Mouse (Mus musculus) liver, embryonic 15.5 days (tissue): ENCODE results near the gene Arhgap19. TPM values are rescaled to one million over a fixed set of nuclear protein-coding genes. Genes with fewer than 3 reads are reported as not detected.

Source experiments
- ATAC-seq: fragments of 200-750 bp; cut with Nextera tagmentation; 2 replicates; pipeline ENCODE4 v1.8.0; 2017; ENCODE audit warnings: moderate number of reproducible peaks, mild to moderate bottlenecking, moderate library complexity; ENCODE audit not compliant: insufficient read depth
- H3K27ac ChIP-seq: fragments of 300-500 bp; sonication (generic); replicated peaks from 2 replicates; pipeline ENCODE4 v1.5.1; 2015; ENCODE audit warnings: mild to moderate bottlenecking, inconsistent platforms
- H3K27me3 ChIP-seq: fragments of 300-500 bp; sonication (generic); 2 replicates; pipeline ENCODE4 v1.6.1; 2015; ENCODE audit warnings: mild to moderate bottlenecking, inconsistent platforms
- H3K36me3 ChIP-seq: fragments of 300-500 bp; sonication (generic); replicated peaks from 2 replicates; pipeline ENCODE4 v1.6.1; 2015; ENCODE audit warnings: moderate library complexity, mild to moderate bottlenecking, inconsistent platforms
- H3K4me1 ChIP-seq: fragments of 300-500 bp; sonication (generic); replicated peaks from 2 replicates; pipeline ENCODE4 v1.6.1; 2015; ENCODE audit warnings: inconsistent platforms
- H3K4me2 ChIP-seq: fragments of 300-500 bp; sonication (generic); 2 replicates; pipeline ENCODE4 v1.6.1; 2015; ENCODE audit warnings: moderate library complexity, mild to moderate bottlenecking, inconsistent platforms
- H3K4me3 ChIP-seq: fragments of 300-500 bp; sonication (generic); replicated peaks from 2 replicates; pipeline ENCODE4 v1.5.1; 2015; ENCODE audit warnings: mild to moderate bottlenecking, inconsistent platforms
- H3K9ac ChIP-seq: fragments of 300-500 bp; sonication (generic); 2 replicates; pipeline ENCODE4 v1.6.1; 2015; ENCODE audit warnings: moderate library complexity, mild to moderate bottlenecking, inconsistent platforms
- H3K9me3 ChIP-seq: fragments of 300-500 bp; sonication (generic); replicated peaks from 2 replicates; pipeline ENCODE4 v1.6.1; 2016; ENCODE audit warnings: inconsistent platforms
- WGBS: fragments of 180-500 bp; shearing (Covaris S2); methylation state at CpG from one replicate; pipeline ENCODE4 v1.1.7; 2015; ENCODE audit warnings: mixed read lengths; ENCODE audit not compliant: insufficient replicate concordance; 5-methylcytosine and 5-hydroxymethylcytosine counted together
- polyA plus RNA-seq: library from polyadenylated mRNA; unstranded; fragments of >200 nt; fragmentation: Nextera tagmentation; extraction: Ambion mirVana; gene quantifications from 2 replicates; pipeline ENCODE4 v1.2.1, GENCODE M21; 2015

Arhgap19 gene
- polyA plus RNA-seq, 1 experiment from 2014 or later, result 26.6 TPM

GRCm38 (mm10) chr19:41817325-41817724 is 15.5 kb upstream of the Arhgap19 start:
- 67% methylated on average over 10 of the region's 10 CpGs for WGBS
- H3K36me3 ChIP-seq, result no peaks in the 10 kb centered on the region
- no peak overlapping the region for H3K27ac ChIP-seq
- H3K9ac ChIP-seq, result no peak overlapping the region
- no peak overlapping the region for H3K4me2 ChIP-seq
- H3K4me3 ChIP-seq, result no peak overlapping the region
- H3K9me3 ChIP-seq, result no peaks in the 10 kb centered on the region
- no peak for ATAC-seq
- H3K4me1 ChIP-seq, result peaks cover 30% of the 10 kb centered on the region
- no peaks in the 10 kb centered on the region for H3K27me3 ChIP-seq

- 58% methylated on average over 5 of the region's 5 CpGs for WGBS
- Histone ChIP-seq H3K36me3 (no peaks in the 10 kb centered on the region), H3K4me3 (no peak overlapping the region), H3K9ac (no peak overlapping the region), H3K27ac (no peak overlapping the region), H3K4me1 (peaks cover 31% of the 10 kb centered on the region), H3K4me2 (no peak overlapping the region), H3K9me3 (no peaks in the 10 kb centered on the region), H3K27me3 (no peaks in the 10 kb centered on the region)
- no peak for ATAC-seq
Measured at GRCm38 (mm10) chr19:41816915-41817314, 15.1 kb upstream of the Arhgap19 start.

GRCm38 (mm10) chr19:41816410-41816809 is 14.6 kb upstream of the Arhgap19 start:
- Histone ChIP-seq H3K9me3 (no peaks in the 10 kb centered on the region), H3K27me3 (no peaks in the 10 kb centered on the region), H3K9ac (no peak overlapping the region), H3K4me3 (no peak overlapping the region), H3K36me3 (no peaks in the 10 kb centered on the region), H3K4me2 (no peak overlapping the region), H3K4me1 (peaks cover 31% of the 10 kb centered on the region), H3K27ac (no peak overlapping the region)
- ATAC-seq, result no peak
- 65% methylated on average over 5 of the region's 5 CpGs for WGBS

- no peaks in the 10 kb centered on the region for H3K36me3 ChIP-seq
- WGBS, result 57% methylated on average over 4 of the region's 4 CpGs
- peaks cover 36% of the 10 kb centered on the region for H3K4me1 ChIP-seq
- no peaks in the 10 kb centered on the region for H3K9me3 ChIP-seq
- H3K4me2 ChIP-seq, result no peak overlapping the region
- peak; percentile 51; the same call in 1 of the 2 replicates for ATAC-seq
- no peak overlapping the region for H3K4me3 ChIP-seq
- H3K27ac ChIP-seq, result no peak overlapping the region
- no peaks in the 10 kb centered on the region for H3K27me3 ChIP-seq
- no peak overlapping the region for H3K9ac ChIP-seq
Measured at GRCm38 (mm10) chr19:41813374-41813773, 11.5 kb upstream of the Arhgap19 start.

- 80% methylated on average over 10 of the region's 10 CpGs for WGBS
- H3K4me2 ChIP-seq, result no peak overlapping the region
- no peaks in the 10 kb centered on the region for H3K9me3 ChIP-seq
- no peaks in the 10 kb centered on the region for H3K36me3 ChIP-seq
- H3K27me3 ChIP-seq, result no peaks in the 10 kb centered on the region
- peaks cover 45% of the 10 kb centered on the region for H3K4me1 ChIP-seq
- no peak overlapping the region for H3K4me3 ChIP-seq
- ATAC-seq, result no peak
- H3K9ac ChIP-seq, result no peak overlapping the region
- no peak overlapping the region; the same call in 1 of the 2 replicates for H3K27ac ChIP-seq
Measured at GRCm38 (mm10) chr19:41812525-41812924, 10.7 kb upstream of the Arhgap19 start.

GRCm38 (mm10) chr19:41810074-41810473 is 8.2 kb upstream of the Arhgap19 start:
- Histone ChIP-seq H3K4me1 (peaks cover 46% of the 10 kb centered on the region), H3K27me3 (no peaks in the 10 kb centered on the region), H3K4me3 (no peak overlapping the region), H3K9ac (no peak overlapping the region), H3K27ac (no peak overlapping the region), H3K36me3 (no peaks in the 10 kb centered on the region), H3K4me2 (no peak overlapping the region), H3K9me3 (peaks cover 7% of the 10 kb centered on the region; the same call in 1 of the 2 replicates)
- WGBS, result 85% methylated on average over 5 of the region's 5 CpGs
- no peak for ATAC-seq

- Histone ChIP-seq H3K27ac (peak overlapping the region; percentile 76), H3K4me2 (peak overlapping the region; percentile 54), H3K4me3 (no peak overlapping the region), H3K9me3 (peaks cover 7% of the 10 kb centered on the region; the same call in 1 of the 2 replicates), H3K36me3 (no peaks in the 10 kb centered on the region), H3K9ac (no peak overlapping the region), H3K27me3 (no peaks in the 10 kb centered on the region), H3K4me1 (peaks cover 40% of the 10 kb centered on the region)
- ATAC-seq, result no peak
- WGBS, result 57% methylated on average over 8 of the region's 8 CpGs
Measured at GRCm38 (mm10) chr19:41808104-41808634, 6.3 kb upstream of the Arhgap19 start.

GRCm38 (mm10) chr19:41807497-41807896 is 5.7 kb upstream of the Arhgap19 start:
- no peaks in the 10 kb centered on the region for H3K27me3 ChIP-seq
- H3K9me3 ChIP-seq, result peaks cover 7% of the 10 kb centered on the region; the same call in 1 of the 2 replicates
- peak; percentile 81 for ATAC-seq
- 0 out of 2 replicates have a peak overlapping the region, but pooled peaks have one; percentile 9 for H3K4me3 ChIP-seq
- H3K36me3 ChIP-seq, result no peaks in the 10 kb centered on the region
- H3K9ac ChIP-seq, result no peak overlapping the region
- peak overlapping the region; percentile 76 for H3K27ac ChIP-seq
- H3K4me1 ChIP-seq, result peaks cover 40% of the 10 kb centered on the region
- 20% methylated on average over 9 of the region's 9 CpGs for WGBS
- peak overlapping the region; percentile 54 for H3K4me2 ChIP-seq

- Histone ChIP-seq H3K9ac (no peak overlapping the region), H3K4me3 (no peak overlapping the region), H3K27ac (no peak overlapping the region), H3K4me2 (no peak overlapping the region), H3K27me3 (no peaks in the 10 kb centered on the region), H3K36me3 (no peaks in the 10 kb centered on the region), H3K9me3 (peaks cover 7% of the 10 kb centered on the region; the same call in 1 of the 2 replicates), H3K4me1 (peaks cover 42% of the 10 kb centered on the region)
- ATAC-seq, result no peak
- WGBS, result 93% methylated on average over 4 of the region's 4 CpGs
Measured at GRCm38 (mm10) chr19:41805831-41806230, 4.0 kb upstream of the Arhgap19 start.

GRCm38 (mm10) chr19:41803322-41803721 is 1.5 kb upstream of the Arhgap19 start:
- no peak for ATAC-seq
- H3K27me3 ChIP-seq, result no peaks in the 10 kb centered on the region
- peaks cover 7% of the 10 kb centered on the region; the same call in 1 of the 2 replicates for H3K9me3 ChIP-seq
- H3K4me3 ChIP-seq, result no peak overlapping the region
- H3K27ac ChIP-seq, result no peak overlapping the region
- no peaks in the 10 kb centered on the region for H3K36me3 ChIP-seq
- H3K4me1 ChIP-seq, result peaks cover 52% of the 10 kb centered on the region
- WGBS, result 26% methylated on average over 7 of the region's 7 CpGs
- H3K9ac ChIP-seq, result no peak overlapping the region
- H3K4me2 ChIP-seq, result no peak overlapping the region

GRCm38 (mm10) chr19:41800986-41801741 is 683 bp downstream of the Arhgap19 start:
- H3K27me3 ChIP-seq, result no peaks in the 10 kb centered on the region
- peaks cover 6% of the 10 kb centered on the region; the same call in 1 of the 2 replicates for H3K36me3 ChIP-seq
- H3K4me2 ChIP-seq, result peak overlapping the region; percentile 69
- ATAC-seq, result no peak
- peak overlapping the region; percentile 89 for H3K27ac ChIP-seq
- H3K4me1 ChIP-seq, result peaks cover 51% of the 10 kb centered on the region
- H3K9ac ChIP-seq, result peak overlapping the region; percentile 97
- WGBS, result 4% methylated on average over 26 of the region's 26 CpGs
- peak overlapping the region; percentile 96 for H3K4me3 ChIP-seq
- peaks cover 6% of the 10 kb centered on the region; the same call in 1 of the 2 replicates for H3K9me3 ChIP-seq
